Mouse (Mus musculus): ENCODE results near the gene Vasn.

GRCm38 (mm10) chr16:4593971-4594813 lies 45.5 kb upstream of the Vasn start, which contains the start of gene Glis2:
- TF ChIP-seq CTCF (IDR thresholded peaks at IDR 0.05; ENCODE audit: borderline replicate concordance, extremely low read depth, insufficient read depth, insufficient read length) (no peak), POLR2A (IDR thresholded peaks at IDR 0.05; ENCODE audit: borderline replicate concordance, extremely low read depth, insufficient read depth, insufficient read length, poor library complexity, severe bottlenecking) (peak; percentile 77)
